Comparison of ENCODE assay signal across 10 mouse cellular contexts in genomic region chr8:70492664-70493640, GRCm38 (mm10). TPM values are rescaled to one million over a fixed set of nuclear protein-coding genes. Genes with fewer than 3 reads are reported as not detected.
DNase-seq lines count a peak whose midpoint lies in the region; ATAC-seq and TF ChIP-seq lines count a peak whose summit lies in the region.
"Had no signal": no experiment of that assay in that cellular context is flagged by ENCODE, and none has a peak within 500 bp of the region (broad histone marks: within the 10 kb centered on the region; RNA-seq: fewer than 3 reads in every experiment).

Gene Crlf1, plus strand, starts transcription at chr8:70493158.

- H3K36me3 ChIP-seq in spleen, adult 2 months (ENCODE audit: control insufficient read depth, insufficient read depth, low read length): no peaks in the 10 kb centered on the region
- no peaks in the 10 kb centered on the region for H3K36me3 ChIP-seq in liver, embryonic 13.5 days

- ATAC-seq in liver, embryonic 13.5 days (ENCODE audit: low read depth): no peak
- no peak for ATAC-seq in erythroblast, adult 5-6 weeks (replicated peaks; ENCODE audit: low FRiP score, poor library complexity, severe bottlenecking)

- WGBS in cerebellum, adult 2 months: 2% methylated on average over 86 of the region's 93 CpGs
- WGBS in spleen, adult 2 months: 2% methylated on average over 82 of the region's 93 CpGs
- WGBS in liver, embryonic 13.5 days (ENCODE audit: insufficient replicate concordance): 2% methylated on average over 83 of the region's 93 CpGs

- peak in 1 of 2 experiments; percentile 26 for DNase-seq in cerebellum, adult 2 months
- DNase-seq in cerebellum, adult 9-10 months: no peak
- DNase-seq in spleen, adult 2 months (ENCODE audit: low read depth in 1 of 2, low spot score in 2 of 2): no peak
- DNase-seq in spleen, postnatal 14 days (ENCODE audit: low spot score in 2 of 2): no peak
- DNase-seq in liver, embryonic 13.5 days: no peak
- no peak for DNase-seq in urinary bladder, postnatal 10 days (ENCODE audit: low spot score)
- DNase-seq in kidney, adult 9 months: no peak
- DNase-seq: cerebellum, adult 11 months had no signal

- H3K27me3 ChIP-seq in cerebellum, adult 2 months (ENCODE audit: control insufficient read depth, insufficient read depth, low read length): peaks cover 1% of the 10 kb centered on the region; the same call in 1 of the 2 replicates
- peaks cover 53% of the 10 kb centered on the region for H3K27me3 ChIP-seq in spleen, adult 2 months (ENCODE audit: control insufficient read depth, insufficient read depth, low read length)
- peaks cover 100% of the 10 kb centered on the region for H3K27me3 ChIP-seq in liver, embryonic 13.5 days

- no peak for TF ChIP-seq CTCF in cerebellum, adult 2 months (IDR thresholded peaks at IDR 0.05; ENCODE audit: borderline replicate concordance, insufficient read depth, low read depth, low read length)
- TF ChIP-seq CTCF in spleen, adult 2 months (IDR thresholded peaks at IDR 0.05; ENCODE audit: extremely low read depth, insufficient read depth, insufficient read length, insufficient replicate concordance): no peak

- peak within 1 kb of the TSS; percentile 2 for H3K4me3 ChIP-seq in cerebellum, adult 2 months (replicated peaks; ENCODE audit: insufficient read depth, low read depth, low read length)
- H3K4me3 ChIP-seq in spleen, adult 2 months (ENCODE audit: extremely low read depth, insufficient read depth, insufficient read length): peak within 1 kb of the TSS; percentile 6; the same call in 1 of the 2 replicates
- H3K4me3 ChIP-seq in liver, embryonic 13.5 days (replicated peaks): peak within 1 kb of the TSS; percentile 45

- TF ChIP-seq POLR2A in cerebellum, adult 2 months (IDR thresholded peaks at IDR 0.05; ENCODE audit: borderline replicate concordance, insufficient read depth, low read length): no peak
- no peak for TF ChIP-seq POLR2A in spleen, adult 2 months (IDR thresholded peaks at IDR 0.05; ENCODE audit: low read depth, low read length)

- H3K4me2 ChIP-seq in liver, embryonic 13.5 days: peak within 1 kb of the TSS; percentile 57

- no peak within 1 kb of the TSS for H3K27ac ChIP-seq in cerebellum, adult 2 months (ENCODE audit: insufficient read depth, low read length)
- H3K27ac ChIP-seq in spleen, adult 2 months (ENCODE audit: insufficient read depth, low read length): no peak within 1 kb of the TSS
- H3K27ac ChIP-seq in liver, embryonic 13.5 days: no peak within 1 kb of the TSS

- H3K4me1 ChIP-seq in cerebellum, adult 2 months (ENCODE audit: control insufficient read depth, insufficient read depth, low read length): peaks cover 16% of the 10 kb centered on the region
- peaks cover 23% of the 10 kb centered on the region for H3K4me1 ChIP-seq in spleen, adult 2 months (ENCODE audit: control insufficient read depth, insufficient read depth, insufficient read length)
- peaks cover 44% of the 10 kb centered on the region for H3K4me1 ChIP-seq in liver, embryonic 13.5 days (replicated peaks)

- H3K9me3 ChIP-seq in liver, embryonic 13.5 days (replicated peaks): no peaks in the 10 kb centered on the region

- H3K9ac ChIP-seq in liver, embryonic 13.5 days: no peak within 1 kb of the TSS

RNA-seq across cellular contexts. Expression of gene Crlf1, which starts in this region (rescaled TPM):
- 3.8 and 4.0 TPM in 2 replicates for polyA plus RNA-seq in cerebellum, adult 2 months (2012; rRNA removed)
- polyA plus RNA-seq in spleen, adult 2 months (2012; rRNA removed): 3.4 and 5.4 TPM in 2 replicates
- 3.2 and 3.6 TPM in 2 replicates for polyA plus RNA-seq in liver, embryonic 13.5 days (2015; fragmentation: Nextera tagmentation; extraction: Ambion mirVana)
- total RNA-seq in erythroblast, adult 5-6 weeks (2015; ENCODE audit: low replicate concordance): 3.7 TPM in 1 of 2 replicates, not detected in the other
- 2.5 TPM in 1 of 2 replicates, not detected in the other for total RNA-seq in erythroblast, adult 5-6 weeks (2017; ENCODE audit: low replicate concordance)
- total RNA-seq: neutrophil, adult 5-6 weeks had no signal
